In genomic region chr13:68577945-68578344, GRCm38 (mm10) we compare ENCODE assay signal across 12 mouse cellular contexts. TPM values are rescaled to one million over a fixed set of nuclear protein-coding genes. Genes with fewer than 3 reads are reported as not detected.
DNase-seq lines count a peak whose midpoint lies in the region; ATAC-seq lines count a peak whose summit lies in the region.
"Had no signal": no experiment of that assay in that cellular context is flagged by ENCODE, and none has a peak within 500 bp of the region (broad histone marks: within the 10 kb centered on the region; RNA-seq: fewer than 3 reads in every experiment).

No protein-coding gene starts in this region.

- no peak overlapping the region for H3K4me3 ChIP-seq in heart, embryonic 10.5 days
- H3K4me3 ChIP-seq: embryonic facial prominence, embryonic 15.5 days had no signal

- H3K27ac ChIP-seq in heart, embryonic 10.5 days, result no peak overlapping the region
- H3K27ac ChIP-seq: embryonic facial prominence, embryonic 15.5 days had no signal

- peaks cover 17% of the 10 kb centered on the region for H3K4me1 ChIP-seq in heart, embryonic 10.5 days

- H3K27me3 ChIP-seq in heart, embryonic 10.5 days (ENCODE audit: insufficient read depth, poor library complexity, severe bottlenecking), result no peaks in the 10 kb centered on the region
- H3K27me3 ChIP-seq: embryonic facial prominence, embryonic 15.5 days had no signal

- 92% methylated on average over 7 of the region's 7 CpGs for WGBS in heart, embryonic 10.5 days

- H3K9me3 ChIP-seq in heart, embryonic 10.5 days, result no peaks in the 10 kb centered on the region
- H3K9me3 ChIP-seq: embryonic facial prominence, embryonic 15.5 days had no signal

- no peak for ATAC-seq in monocyte, adult 5-6 weeks (replicated peaks; ENCODE audit: insufficient number of reproducible peaks, low FRiP score, low TSS enrichment, poor library complexity, severe bottlenecking)

- H3K36me3 ChIP-seq in heart, embryonic 10.5 days, result peaks cover 49% of the 10 kb centered on the region

- peak; percentile 10 for DNase-seq in heart, adult 8-10 months (ENCODE audit: low spot score)
- no peak for DNase-seq in heart, embryonic 10.5 days (ENCODE audit: low spot score)
- peak; percentile 25 for DNase-seq in 3T3-L1 (ENCODE audit: low read depth, low spot score)
- peak; percentile 83 for DNase-seq in layer of hippocampus, adult 11-12 months (ENCODE audit: low spot score)
- peak; percentile 54 for DNase-seq in lung, postnatal 25 days (ENCODE audit: low spot score)
- no peak for DNase-seq in retina, embryonic 14.5 days (ENCODE audit: low spot score)
- DNase-seq in cerebellum, adult 18-20 months, result no peak
- DNase-seq: cerebellum, adult 2 months; gastrocnemius, postnatal 10 days had no signal

RNA-seq across cellular contexts. Expression of gene Mtrr, which starts 4.0 kb away (rescaled TPM):
- total RNA-seq in heart, adult 8-10 months (2022), result 10 to 100 TPM; 16.5 to 20.1 (median 17.2) TPM
- 28.9 and 32.1 TPM in 2 replicates for polyA plus RNA-seq in heart, embryonic 10.5 days (2016; fragmentation: Nextera tagmentation; extraction: Ambion mirVana)
- total RNA-seq in monocyte, adult 5-6 weeks (2017), result 3.4 to 11.4 TPM (median 4.5 TPM) in 3 replicates

RNA-seq across cellular contexts. Expression of gene Fastkd3, which starts 4.1 kb away (rescaled TPM):
- total RNA-seq in heart, adult 8-10 months (2022), result 10 to 100 TPM in 1 of 4 experiments, 1 to 10 TPM in 3; 8.7 to 13.0 (median 9.3) TPM
- 30.3 and 32.9 TPM in 2 replicates for polyA plus RNA-seq in heart, embryonic 10.5 days (2016; fragmentation: Nextera tagmentation; extraction: Ambion mirVana)
- total RNA-seq in monocyte, adult 5-6 weeks (2017), result 4.0 to 13.1 TPM (median 6.8 TPM) in 3 replicates

RNA-seq across cellular contexts. Expression of gene 1700001L19Rik, which starts 19.3 kb away (rescaled TPM):
- total RNA-seq in heart, adult 8-10 months (2022), result under 1 TPM in 1 of 4 experiments, not detected in 3; 0.37 TPM
- 0.28 and 0.39 TPM in 2 replicates for polyA plus RNA-seq in heart, embryonic 10.5 days (2016; fragmentation: Nextera tagmentation; extraction: Ambion mirVana)
- not detected in 3 replicates for total RNA-seq in monocyte, adult 5-6 weeks (2017)
- total RNA-seq: megakaryocyte, adult 5-6 weeks had no signal

Comparison
In these comparisons a context has a peak if more than half of its experiments do, and no peak if none do; other contexts are left out.
1. DNase-seq: peak in heart, adult 8-10 months (single experiment), 3T3-L1 (single experiment), layer of hippocampus, adult 11-12 months (single experiment) and lung, postnatal 25 days (single experiment); none in heart, embryonic 10.5 days (single experiment), retina, embryonic 14.5 days (single experiment) and cerebellum, adult 18-20 months (0 of 2).